Mouse (Mus musculus) lung, embryonic 15.5 days (tissue): ENCODE results near the gene Acoxl. TPM values are rescaled to one million over a fixed set of nuclear protein-coding genes. Genes with fewer than 3 reads are reported as not detected.

Source experiments
- ATAC-seq: fragments of 200-750 bp; cut with Nextera tagmentation; 2 replicates; pipeline ENCODE4 v1.8.0; 2017; ENCODE audit warnings: moderate number of reproducible peaks, borderline replicate concordance; ENCODE audit not compliant: low FRiP score, low TSS enrichment; ENCODE audit errors: extremely low read depth
- H3K27ac ChIP-seq: fragments of 300-500 bp; sonication (generic); 2 replicates; pipeline ENCODE4 v1.5.1; 2015; ENCODE audit warnings: moderate library complexity, mild to moderate bottlenecking, inconsistent platforms
- H3K27me3 ChIP-seq: fragments of 300-500 bp; sonication (generic); 2 replicates; pipeline ENCODE4 v1.6.1; 2015; ENCODE audit warnings: inconsistent platforms
- H3K36me3 ChIP-seq: fragments of 300-500 bp; sonication (generic); 2 replicates; pipeline ENCODE4 v1.6.1; 2015; ENCODE audit warnings: inconsistent platforms
- H3K4me1 ChIP-seq: fragments of 300-500 bp; sonication (generic); 2 replicates; pipeline ENCODE4 v1.6.1; 2015; ENCODE audit warnings: inconsistent platforms
- H3K4me2 ChIP-seq: fragments of 300-500 bp; sonication (generic); 2 replicates; pipeline ENCODE4 v1.6.1; 2015; ENCODE audit warnings: inconsistent platforms, mild to moderate bottlenecking, moderate library complexity
- H3K4me3 ChIP-seq: fragments of 300-500 bp; sonication (generic); 2 replicates; pipeline ENCODE4 v1.5.1; 2015; ENCODE audit warnings: mild to moderate bottlenecking, inconsistent platforms
- H3K9ac ChIP-seq: fragments of 300-500 bp; sonication (generic); 2 replicates; pipeline ENCODE4 v1.6.1; 2015; ENCODE audit warnings: inconsistent platforms
- H3K9me3 ChIP-seq: fragments of 300-500 bp; sonication (generic); 2 replicates; pipeline ENCODE4 v1.6.1; 2016; ENCODE audit warnings: inconsistent platforms
- WGBS: fragments of 180-500 bp; shearing (Covaris S2); methylation state at CpG from one replicate; pipeline ENCODE4 v1.1.7; 2015; 5-methylcytosine and 5-hydroxymethylcytosine counted together
- polyA plus RNA-seq: library from polyadenylated mRNA; unstranded; fragments of >200 nt; fragmentation: Nextera tagmentation; extraction: Ambion mirVana; gene quantifications from 2 replicates; pipeline ENCODE4 v1.2.1, GENCODE M21; 2015

Gene Acoxl
- polyA plus RNA-seq, 1 experiment from 2014 or later: 0.17 TPM

DNA sequence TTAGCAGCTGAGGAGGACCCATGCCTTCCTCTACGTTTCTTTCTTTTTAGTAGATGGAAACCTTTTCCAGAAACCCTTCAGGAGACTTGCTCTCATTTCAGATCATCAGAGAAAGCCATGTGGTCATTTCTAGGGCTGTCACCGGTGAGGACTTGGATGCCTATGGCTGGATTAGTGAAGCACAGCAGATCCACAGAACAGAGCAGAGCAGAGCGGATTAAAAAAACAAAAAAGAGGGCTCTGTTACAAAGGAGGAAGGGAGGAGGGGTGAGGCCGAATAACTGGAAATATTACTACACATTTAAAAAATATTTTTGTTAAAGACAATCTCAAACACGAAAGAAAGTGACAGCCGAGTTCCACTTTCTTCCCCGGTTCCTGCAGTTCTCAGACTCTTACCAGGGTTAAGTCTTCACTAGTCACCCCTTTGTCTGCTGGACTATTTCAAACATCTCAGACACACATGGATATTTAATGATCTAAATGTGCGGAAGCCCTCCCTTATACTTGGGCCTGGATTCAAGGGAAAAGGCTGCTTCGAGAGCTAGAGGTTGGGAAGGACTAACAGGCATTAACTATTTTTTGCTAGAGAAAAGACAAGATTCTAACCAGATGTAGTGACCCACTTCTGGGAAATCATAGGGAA is 88.1 kb downstream of the Acoxl start:
- no peaks in the 10 kb centered on the region for H3K27me3 ChIP-seq
- H3K9ac ChIP-seq: no peak overlapping the region
- no peak overlapping the region for H3K27ac ChIP-seq
- H3K36me3 ChIP-seq: no peaks in the 10 kb centered on the region
- H3K4me2 ChIP-seq: no peak overlapping the region
- 44% methylated on average over 9 of the region's 9 CpGs for WGBS
- no peak for ATAC-seq
- no peaks in the 10 kb centered on the region for H3K9me3 ChIP-seq
- H3K4me3 ChIP-seq: no peak overlapping the region
- H3K4me1 ChIP-seq: peaks cover 18% of the 10 kb centered on the region

DNA sequence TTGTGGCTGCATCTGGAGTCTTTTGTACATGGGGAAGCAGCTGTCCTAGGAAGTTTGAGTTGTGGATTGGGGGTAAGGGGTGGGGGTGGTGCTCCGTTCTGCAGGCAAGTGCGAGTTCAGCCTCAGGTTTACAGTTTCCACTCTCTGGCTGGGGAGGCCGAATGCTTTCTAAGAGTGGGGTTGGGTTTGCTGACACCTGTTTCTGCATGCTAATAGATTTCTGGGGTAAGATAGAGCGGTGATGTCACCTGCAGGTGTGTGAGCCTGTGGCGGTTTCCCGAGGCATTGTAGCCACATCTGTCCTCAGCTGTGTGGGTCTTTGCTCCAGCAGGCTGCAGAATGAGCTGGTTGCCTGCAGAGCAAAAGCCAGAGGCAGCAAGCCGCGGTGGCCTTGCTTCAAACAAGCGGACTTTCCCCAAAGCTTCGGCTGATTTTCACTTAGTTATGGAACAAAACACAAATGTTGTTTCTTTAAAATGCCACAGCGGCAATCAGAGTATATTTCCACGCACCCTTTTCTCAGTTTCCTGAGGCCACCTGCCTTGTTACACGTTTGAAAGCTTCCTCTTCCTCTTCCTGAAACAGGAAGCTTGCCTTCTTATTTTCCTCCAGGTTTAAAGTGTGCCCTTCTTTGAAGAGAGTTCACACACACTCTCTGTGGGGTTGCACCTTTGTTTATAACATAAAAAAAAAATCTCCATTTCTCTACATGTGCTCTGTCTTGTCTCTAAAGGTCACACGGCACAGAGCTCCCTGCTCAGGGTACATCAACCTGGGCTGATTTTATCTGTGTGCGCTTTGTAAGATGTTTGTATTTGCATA is 89.0 kb downstream of the Acoxl start:
- 26% methylated on average over 15 of the region's 15 CpGs for WGBS
- no peaks in the 10 kb centered on the region for H3K9me3 ChIP-seq
- H3K9ac ChIP-seq: no peak overlapping the region
- H3K27me3 ChIP-seq: no peaks in the 10 kb centered on the region
- H3K4me2 ChIP-seq: peak overlapping the region; percentile 13; the same call in 1 of the 2 replicates
- ATAC-seq: no peak; the same call in 1 of the 2 replicates
- H3K36me3 ChIP-seq: no peaks in the 10 kb centered on the region
- no peak overlapping the region for H3K27ac ChIP-seq
- H3K4me1 ChIP-seq: peaks cover 18% of the 10 kb centered on the region
- H3K4me3 ChIP-seq: no peak overlapping the region

DNA sequence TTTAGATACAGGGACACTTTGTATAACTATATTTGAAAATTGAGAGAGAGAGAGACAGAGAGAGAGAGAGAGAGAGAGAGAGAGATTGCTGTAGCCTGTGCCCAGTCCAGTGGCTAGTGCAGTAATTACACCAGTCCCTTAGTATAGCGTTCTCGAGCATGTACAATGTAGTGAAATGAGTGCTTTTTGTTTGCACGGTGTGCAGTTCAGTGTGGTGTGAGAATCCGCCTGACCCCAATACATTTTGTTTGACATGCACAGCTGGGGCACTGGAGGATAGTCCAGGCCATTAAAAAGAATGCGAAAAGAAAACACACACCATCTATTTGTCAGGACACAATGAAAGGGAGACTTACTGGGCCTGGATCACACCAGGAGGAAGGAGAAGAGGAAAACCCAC is 89.6 kb downstream of the Acoxl start:
- 31% methylated on average over 5 of the region's 5 CpGs for WGBS

DNA sequence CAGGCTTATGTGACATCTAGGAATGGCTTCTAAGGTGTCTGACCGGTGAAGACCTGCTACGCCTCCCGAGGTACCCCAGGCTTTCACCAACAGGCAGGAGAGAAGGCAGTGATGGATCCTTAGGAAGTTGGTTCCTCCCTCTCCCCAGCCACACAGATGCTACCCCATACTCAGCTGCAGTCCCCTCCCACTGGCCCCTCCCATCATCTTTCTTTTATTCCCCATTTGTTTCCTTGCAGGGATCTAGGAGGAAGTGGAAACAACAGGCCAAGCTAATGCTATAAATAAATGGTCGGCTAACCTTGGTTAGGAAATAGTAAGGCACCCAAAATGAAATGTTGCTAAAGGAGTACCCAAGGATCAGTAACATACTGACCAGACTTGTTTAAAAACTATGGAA is 90.2 kb downstream of the Acoxl start:
- H3K9ac ChIP-seq: no peak overlapping the region
- no peak for ATAC-seq
- H3K27me3 ChIP-seq: no peaks in the 10 kb centered on the region
- no peak overlapping the region for H3K27ac ChIP-seq
- no peaks in the 10 kb centered on the region for H3K9me3 ChIP-seq
- no peak overlapping the region for H3K4me2 ChIP-seq
- WGBS: 48% methylated on average over 4 of the region's 4 CpGs
- H3K36me3 ChIP-seq: no peaks in the 10 kb centered on the region
- H3K4me3 ChIP-seq: no peak overlapping the region
- H3K4me1 ChIP-seq: peaks cover 18% of the 10 kb centered on the region

More for the DNA sequence above, 89.6 kb downstream of the Acoxl start:
- Histone ChIP-seq H3K27ac (no peak overlapping the region), H3K4me1 (peaks cover 18% of the 10 kb centered on the region), H3K9ac (no peak overlapping the region), H3K36me3 (no peaks in the 10 kb centered on the region), H3K27me3 (no peaks in the 10 kb centered on the region), H3K4me2 (no peak overlapping the region), H3K9me3 (no peaks in the 10 kb centered on the region), H3K4me3 (no peak overlapping the region)
- ATAC-seq: no peak

DNA sequence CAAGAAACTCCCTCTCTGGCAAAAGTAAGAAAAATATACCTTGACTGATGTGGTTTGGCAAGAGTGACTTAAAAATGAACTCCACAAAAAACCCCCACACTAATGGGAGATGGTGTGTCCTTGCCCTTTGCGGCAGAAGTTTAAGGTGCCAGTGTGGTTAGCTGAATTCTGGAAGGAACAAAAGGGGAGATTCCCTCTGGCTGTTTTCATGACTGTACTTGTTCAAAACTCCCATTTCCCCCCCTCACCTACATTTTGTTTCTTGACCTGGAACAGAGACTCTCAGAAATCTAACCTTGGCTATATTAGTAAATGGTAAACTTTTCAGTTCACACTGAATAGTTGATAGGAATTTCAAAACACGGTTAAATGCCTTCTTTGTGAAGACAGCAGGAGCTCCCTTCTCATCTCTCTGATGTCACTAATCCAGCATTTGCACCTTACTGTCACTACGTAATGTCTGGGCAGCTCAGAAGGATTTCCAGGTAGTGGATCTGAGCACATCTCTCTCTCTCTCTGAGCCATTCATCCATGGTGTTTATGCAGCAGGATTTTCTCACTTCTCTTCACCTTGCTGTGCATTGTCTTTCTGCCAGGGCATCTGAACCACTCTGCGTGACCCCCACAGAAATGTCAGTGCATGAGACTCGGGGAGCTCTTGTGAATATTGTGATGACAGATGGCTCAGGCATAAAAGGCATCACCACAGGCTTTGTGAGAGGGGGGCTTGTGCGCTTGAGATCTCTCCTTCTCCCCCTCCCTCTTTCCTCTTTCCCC is 91.5 kb downstream of the Acoxl start:
- Histone ChIP-seq H3K36me3 (no peaks in the 10 kb centered on the region), H3K9me3 (no peaks in the 10 kb centered on the region), H3K4me2 (no peak overlapping the region), H3K9ac (no peak overlapping the region), H3K4me1 (peaks cover 18% of the 10 kb centered on the region), H3K4me3 (no peak overlapping the region), H3K27ac (no peak overlapping the region), H3K27me3 (no peaks in the 10 kb centered on the region)
- 62% methylated on average over 6 of the region's 6 CpGs for WGBS
- no peak for ATAC-seq

DNA sequence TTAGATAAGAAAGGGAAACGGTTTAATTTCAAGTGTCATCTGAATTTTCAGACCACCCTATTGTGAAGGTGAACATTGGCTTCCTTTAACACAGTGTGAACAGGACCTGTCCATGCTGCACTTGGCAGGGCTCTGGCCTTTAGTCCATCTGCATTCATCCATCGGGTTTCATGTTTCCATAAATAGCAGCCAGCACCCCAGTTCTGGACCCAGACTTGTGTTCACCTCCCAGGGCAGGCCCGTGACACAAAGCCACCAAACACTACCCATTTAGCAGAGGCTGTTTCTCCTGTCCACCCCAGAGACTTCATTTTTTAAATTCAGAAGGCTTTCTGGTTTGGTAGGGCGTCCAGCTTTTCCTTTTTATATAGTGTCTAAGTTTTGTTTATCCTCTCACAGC is 92.9 kb downstream of the Acoxl start:
- peaks cover 18% of the 10 kb centered on the region for H3K4me1 ChIP-seq
- WGBS: 70% methylated on average over 4 of the region's 4 CpGs

DNA sequence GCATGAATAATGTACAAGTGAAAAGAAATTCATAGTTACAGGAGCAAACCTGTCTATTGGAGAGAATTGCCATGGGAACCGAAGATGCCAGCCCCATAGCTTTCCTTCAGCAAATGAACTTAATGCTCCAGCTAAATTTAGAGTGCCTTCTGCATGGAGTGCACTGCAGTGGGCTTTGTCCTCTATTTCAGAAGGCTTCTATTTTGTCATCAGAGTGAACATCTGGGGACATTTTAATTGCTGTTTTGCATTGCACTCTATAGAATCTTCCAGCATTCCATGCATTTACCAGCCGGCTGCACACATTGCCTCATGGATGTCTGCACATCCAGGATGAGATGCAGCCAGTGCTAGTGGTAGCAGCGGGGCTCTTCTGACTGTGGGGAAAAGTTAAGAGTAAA is 94.9 kb downstream of the Acoxl start:
- Histone ChIP-seq H3K9ac (no peak overlapping the region), H3K4me1 (peaks cover 2% of the 10 kb centered on the region), H3K4me3 (no peak overlapping the region), H3K36me3 (no peaks in the 10 kb centered on the region), H3K27ac (no peak overlapping the region), H3K4me2 (no peak overlapping the region), H3K9me3 (no peaks in the 10 kb centered on the region), H3K27me3 (no peaks in the 10 kb centered on the region)
- ATAC-seq: no peak
- 80% methylated on average over 3 of the region's 3 CpGs for WGBS

More for the DNA sequence above, 92.9 kb downstream of the Acoxl start:
- H3K27me3 ChIP-seq: no peaks in the 10 kb centered on the region
- H3K4me3 ChIP-seq: no peak overlapping the region
- H3K27ac ChIP-seq: no peak overlapping the region
- no peak for ATAC-seq
- no peak overlapping the region for H3K4me2 ChIP-seq
- H3K36me3 ChIP-seq: no peaks in the 10 kb centered on the region
- H3K9ac ChIP-seq: no peak overlapping the region
- H3K9me3 ChIP-seq: no peaks in the 10 kb centered on the region

DNA sequence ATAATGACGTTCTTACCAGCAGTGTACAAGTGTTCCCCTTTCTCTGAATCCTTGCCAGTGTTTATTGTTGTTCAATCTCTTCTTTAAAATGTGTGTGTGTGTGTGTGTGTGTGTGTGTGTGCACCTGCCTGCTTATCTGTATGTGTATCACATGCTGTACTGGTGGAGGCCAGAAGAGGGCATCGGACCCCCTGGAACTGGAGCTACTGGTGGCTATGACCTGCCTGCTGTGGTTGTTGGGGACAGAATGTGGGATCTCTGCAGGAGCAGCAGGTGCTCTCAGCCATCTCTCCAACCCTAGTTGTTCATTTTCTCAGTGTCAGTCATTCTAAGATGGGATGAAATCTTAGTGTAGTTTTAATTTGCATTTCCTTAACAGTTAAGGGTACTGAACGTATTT is 98.4 kb downstream of the Acoxl start:
- H3K4me1 ChIP-seq: no peaks in the 10 kb centered on the region
- H3K9ac ChIP-seq: no peak overlapping the region
- H3K36me3 ChIP-seq: no peaks in the 10 kb centered on the region
- no peaks in the 10 kb centered on the region for H3K9me3 ChIP-seq
- H3K27ac ChIP-seq: no peak overlapping the region
- no peaks in the 10 kb centered on the region for H3K27me3 ChIP-seq
- ATAC-seq: no peak
- H3K4me2 ChIP-seq: no peak overlapping the region
- H3K4me3 ChIP-seq: no peak overlapping the region
- 83% methylated on average over 3 of the region's 3 CpGs for WGBS

DNA sequence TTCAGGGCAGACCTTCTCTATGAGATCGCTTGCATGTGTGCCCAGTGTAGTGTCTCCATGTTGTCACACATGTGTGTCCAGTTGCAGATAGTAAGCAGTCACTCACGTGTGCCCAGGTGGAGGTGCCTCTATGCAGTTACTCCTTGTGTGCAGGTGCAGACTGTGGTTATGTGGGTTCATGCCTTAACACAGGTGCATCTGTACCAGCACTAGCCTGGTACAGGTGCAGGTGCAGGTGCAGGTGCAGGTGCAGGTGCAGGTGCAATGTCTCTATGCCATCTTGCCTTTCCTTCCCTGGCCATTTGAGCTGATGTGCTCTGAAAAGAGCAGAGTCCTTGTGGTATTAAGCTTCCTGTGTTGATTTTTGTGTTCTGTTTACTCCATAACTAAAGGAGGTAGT is 100.5 kb downstream of the Acoxl start:
- Histone ChIP-seq H3K4me2 (no peak overlapping the region), H3K4me3 (no peak overlapping the region), H3K9me3 (no peaks in the 10 kb centered on the region), H3K36me3 (no peaks in the 10 kb centered on the region), H3K27ac (no peak overlapping the region), H3K27me3 (no peaks in the 10 kb centered on the region), H3K4me1 (no peaks in the 10 kb centered on the region), H3K9ac (no peak overlapping the region)
- ATAC-seq: no peak
- 81% methylated on average over 2 of the region's 2 CpGs for WGBS

DNA sequence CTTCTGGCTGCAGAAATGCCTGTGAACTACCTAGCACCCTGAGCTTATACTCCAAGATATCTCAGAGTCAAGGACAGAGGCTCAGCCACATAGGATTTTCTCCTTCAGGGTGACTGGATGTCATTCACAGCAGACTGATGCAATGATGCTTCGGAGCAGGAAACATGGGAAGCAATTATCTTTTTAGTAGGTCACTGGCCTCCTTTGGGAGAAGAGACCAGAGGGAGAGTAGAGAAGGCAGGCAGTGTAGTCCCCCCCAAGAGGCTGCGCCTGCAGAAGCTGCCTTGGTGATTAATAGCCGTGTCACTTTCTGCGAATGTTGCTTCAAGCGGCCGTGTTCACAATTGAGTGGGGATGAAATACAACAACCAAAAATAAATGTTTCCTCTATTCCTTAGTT is 121.9 kb downstream of the Acoxl start:
- WGBS: 33% methylated on average over 6 of the region's 6 CpGs

DNA sequence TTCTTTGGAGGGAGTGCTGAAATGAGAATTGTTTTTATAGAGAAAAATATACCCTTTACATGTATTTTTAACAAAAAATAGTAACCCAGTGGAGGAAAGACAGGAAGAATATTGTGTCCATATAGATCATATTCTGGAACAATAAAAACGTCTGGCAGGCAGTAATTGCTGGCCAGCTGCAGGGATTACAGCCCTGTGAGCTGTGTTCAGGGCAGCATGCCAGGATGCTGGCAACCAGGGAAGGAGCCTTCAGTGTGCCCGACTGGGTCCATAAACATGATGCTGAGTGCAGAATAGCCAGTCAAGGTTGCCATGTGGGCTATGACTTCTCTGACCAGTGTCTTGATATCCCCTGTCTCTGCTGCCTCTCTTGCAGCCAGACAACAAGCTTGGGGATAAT is 122.5 kb downstream of the Acoxl start:
- no peak overlapping the region for H3K27ac ChIP-seq
- peaks cover 8% of the 10 kb centered on the region for H3K4me1 ChIP-seq
- H3K4me3 ChIP-seq: no peak overlapping the region
- H3K4me2 ChIP-seq: no peak overlapping the region
- H3K9me3 ChIP-seq: no peaks in the 10 kb centered on the region
- H3K27me3 ChIP-seq: no peaks in the 10 kb centered on the region
- no peak for ATAC-seq
- H3K9ac ChIP-seq: no peak overlapping the region
- 19% methylated on average over 2 of the region's 2 CpGs for WGBS
- no peaks in the 10 kb centered on the region for H3K36me3 ChIP-seq

More for the DNA sequence above, 121.9 kb downstream of the Acoxl start:
- no peak overlapping the region for H3K4me2 ChIP-seq
- no peak overlapping the region for H3K4me3 ChIP-seq
- H3K36me3 ChIP-seq: no peaks in the 10 kb centered on the region
- no peak overlapping the region for H3K27ac ChIP-seq
- H3K9ac ChIP-seq: no peak overlapping the region
- H3K4me1 ChIP-seq: peaks cover 8% of the 10 kb centered on the region
- no peak for ATAC-seq
- no peaks in the 10 kb centered on the region for H3K27me3 ChIP-seq
- H3K9me3 ChIP-seq: no peaks in the 10 kb centered on the region
